Mouse (Mus musculus) brain, embryonic 14.5 days (tissue): ENCODE results near the gene Dars2.

Source experiments
- CTCF ChIP-seq: fragments of 200-500 bp; IDR thresholded peaks from 2 replicates; pipeline ENCODE4 v1.5.1; 2012; ENCODE audit warnings: inconsistent platforms, mild to moderate bottlenecking, moderate library complexity, borderline replicate concordance; ENCODE audit not compliant: insufficient read depth, insufficient read length; ENCODE audit errors: extremely low read depth
- POLR2A ChIP-seq: fragments of 200-500 bp; IDR thresholded peaks from 2 replicates; pipeline ENCODE4 v1.6.1; 2012; ENCODE audit warnings: mild to moderate bottlenecking, inconsistent platforms, borderline replicate concordance; ENCODE audit not compliant: poor library complexity, insufficient read depth, insufficient read length, severe bottlenecking; ENCODE audit errors: extremely low read depth

GRCm38 (mm10) chr1:161099721-161100405 lies 29.4 kb upstream of the Dars2 start:
- TF ChIP-seq POLR2A (no peak), CTCF (no peak)
